Mouse (Mus musculus) small intestine, adult 10 weeks (tissue): ENCODE results near the gene Stpg2. TPM values are rescaled to one million over a fixed set of nuclear protein-coding genes. Genes with fewer than 3 reads are reported as not detected.

ENCODE experiments used
- polyA plus RNA-seq: library from polyadenylated mRNA; stranded (reverse); fragments of 350-450 nt; fragmentation: Illumina TruSeq; extraction: RNeasy Lipid Tissue Mini Kit (QIAGEN cat#74804); gene quantifications from one replicate; pipeline ENCODE4 v1.2.3, GENCODE M21; 2014; ENCODE audit warnings: low replicate concordance

The Stpg2 gene
- polyA plus RNA-seq = not detected

GRCm38 (mm10) chr3:139205444-139205998 lies at the start of gene Stpg2:
Gene Stpg2, plus strand, starts transcription at chr3:139205694.

Other genes starting within 250 kb of the Stpg2 start
- gene Rap1gds1, start 130.5 kb upstream of the Stpg2 start, polyA plus RNA-seq = 44.4 TPM